Mouse (Mus musculus) midbrain, embryonic 13.5 days (tissue): ENCODE measurements around the gene Olfr95. TPM values are rescaled to one million over a fixed set of nuclear protein-coding genes. Genes with fewer than 3 reads are reported as not detected.

ENCODE experiments used
- ATAC-seq: fragments of 200-750 bp; cut with Nextera tagmentation; 2 replicates; pipeline ENCODE4 v1.8.0; 2017; ENCODE audit warnings: mild to moderate bottlenecking, moderate TSS enrichment, moderate library complexity
- H3K27ac ChIP-seq: fragments of 300-500 bp; sonication (generic); 2 replicates; pipeline ENCODE4 v1.5.1; 2015; ENCODE audit warnings: inconsistent platforms, mild to moderate bottlenecking, moderate library complexity
- H3K27me3 ChIP-seq: fragments of 300-500 bp; sonication (generic); 2 replicates; pipeline ENCODE4 v1.6.1; 2015; ENCODE audit warnings: mild to moderate bottlenecking, inconsistent platforms
- H3K36me3 ChIP-seq: fragments of 300-500 bp; sonication (generic); 2 replicates; pipeline ENCODE4 v1.6.1; 2015; ENCODE audit warnings: mild to moderate bottlenecking, inconsistent platforms
- H3K4me1 ChIP-seq: fragments of 300-500 bp; sonication (generic); replicated peaks from 2 replicates; pipeline ENCODE4 v1.6.1; 2015; ENCODE audit warnings: inconsistent platforms
- H3K4me2 ChIP-seq: fragments of 300-500 bp; sonication (generic); replicated peaks from 2 replicates; pipeline ENCODE4 v1.6.1; 2015; ENCODE audit warnings: moderate library complexity, mild to moderate bottlenecking, inconsistent platforms
- H3K4me3 ChIP-seq: fragments of 300-500 bp; sonication (generic); replicated peaks from 2 replicates; pipeline ENCODE4 v1.5.1; 2015; ENCODE audit warnings: mild to moderate bottlenecking, inconsistent platforms
- H3K9ac ChIP-seq: fragments of 300-500 bp; sonication (generic); replicated peaks from 2 replicates; pipeline ENCODE4 v1.6.1; 2015; ENCODE audit warnings: mild to moderate bottlenecking, inconsistent platforms
- H3K9me3 ChIP-seq: fragments of 300-500 bp; sonication (generic); 2 replicates; pipeline ENCODE4 v1.6.1; 2016; ENCODE audit warnings: mild to moderate bottlenecking, inconsistent platforms
- WGBS: fragments of 180-500 bp; shearing (Covaris S2); methylation state at CpG from one replicate; pipeline ENCODE4 v1.1.7; 2015; 5-methylcytosine and 5-hydroxymethylcytosine counted together
- polyA plus RNA-seq: library from polyadenylated mRNA; unstranded; fragments of >200 nt; fragmentation: Nextera tagmentation; extraction: Ambion mirVana; gene quantifications from 2 replicates; pipeline ENCODE4 v1.2.1, GENCODE M21; 2015

Olfr95 gene
- polyA plus RNA-seq, 1 experiment from 2014 or later: not detected

GRCm38 (mm10) chr17:37200894-37201293 is 12.0 kb downstream of the Olfr95 start, which contains the start of gene Olfr94:
TSS of gene Olfr94 (minus strand) at chr17:37200994.
- H3K4me1 ChIP-seq: 0 out of 2 replicates have a peak, but pooled peaks cover 6% of the 10 kb centered on the region
- WGBS: 87% methylated on average over 2 of the region's 2 CpGs
- H3K9ac ChIP-seq: no peak within 1 kb of the TSS
- ATAC-seq: no peak
- no peaks in the 10 kb centered on the region for H3K36me3 ChIP-seq
- H3K27ac ChIP-seq: no peak within 1 kb of the TSS
- H3K4me2 ChIP-seq: no peak within 1 kb of the TSS
- no peak within 1 kb of the TSS for H3K4me3 ChIP-seq
- H3K27me3 ChIP-seq: peaks cover 32% of the 10 kb centered on the region
- H3K9me3 ChIP-seq: no peaks in the 10 kb centered on the region

- peaks cover 48% of the 10 kb centered on the region for H3K27me3 ChIP-seq
- H3K36me3 ChIP-seq: no peaks in the 10 kb centered on the region
- H3K9ac ChIP-seq: peak overlapping the region; percentile 75
- H3K4me3 ChIP-seq: peak overlapping the region; percentile 66
- peak overlapping the region; percentile 69 for H3K27ac ChIP-seq
- 0 out of 2 replicates have a peak, but pooled peaks cover 6% of the 10 kb centered on the region for H3K4me1 ChIP-seq
- no peaks in the 10 kb centered on the region for H3K9me3 ChIP-seq
- WGBS: under 1% methylated on average over 76 of the region's 77 CpGs
- peak overlapping the region; percentile 91 for H3K4me2 ChIP-seq
- peak; percentile 96 for ATAC-seq
Measured at GRCm38 (mm10) chr17:37196845-37197724, 15.8 kb downstream of the Olfr95 start.

- Histone ChIP-seq H3K9ac (no peak overlapping the region), H3K4me2 (no peak overlapping the region), H3K4me1 (0 out of 2 replicates have a peak, but pooled peaks cover 6% of the 10 kb centered on the region), H3K4me3 (no peak overlapping the region), H3K9me3 (no peaks in the 10 kb centered on the region), H3K36me3 (no peaks in the 10 kb centered on the region), H3K27ac (no peak overlapping the region), H3K27me3 (peaks cover 48% of the 10 kb centered on the region)
- ATAC-seq: no peak
- WGBS: 93% methylated on average over 5 of the region's 5 CpGs
Measured at GRCm38 (mm10) chr17:37194782-37195181, 18.1 kb downstream of the Olfr95 start.

- ATAC-seq: no peak
Measured at GRCm38 (mm10) chr17:37193656-37194055, 19.3 kb downstream of the Olfr95 start, which contains the start of gene Ubd. TSS of gene Ubd (plus strand) at chr17:37193892.

GRCm38 (mm10) chr17:37193032-37193431 is 19.9 kb downstream of the Olfr95 start:
- Histone ChIP-seq H3K4me3 (no peak overlapping the region), H3K9ac (no peak overlapping the region), H3K27me3 (peaks cover 35% of the 10 kb centered on the region), H3K4me1 (0 out of 2 replicates have a peak, but pooled peaks cover 6% of the 10 kb centered on the region), H3K36me3 (no peaks in the 10 kb centered on the region), H3K4me2 (no peak overlapping the region), H3K27ac (no peak overlapping the region), H3K9me3 (no peaks in the 10 kb centered on the region)
- no peak for ATAC-seq

More at GRCm38 (mm10) chr17:37193656-37194055, 19.3 kb downstream of the Olfr95 start, which contains the start of gene Ubd:
- peaks cover 42% of the 10 kb centered on the region for H3K27me3 ChIP-seq
- H3K27ac ChIP-seq: no peak within 1 kb of the TSS
- no peaks in the 10 kb centered on the region for H3K9me3 ChIP-seq
- H3K4me3 ChIP-seq: no peak within 1 kb of the TSS
- no peak within 1 kb of the TSS for H3K9ac ChIP-seq
- H3K36me3 ChIP-seq: no peaks in the 10 kb centered on the region
- no peak within 1 kb of the TSS for H3K4me2 ChIP-seq
- 91% methylated on average over 2 of the region's 2 CpGs for WGBS
- 0 out of 2 replicates have a peak, but pooled peaks cover 6% of the 10 kb centered on the region for H3K4me1 ChIP-seq

GRCm38 (mm10) chr17:37190711-37191110 is 22.2 kb downstream of the Olfr95 start:
- H3K27me3 ChIP-seq: peaks cover 16% of the 10 kb centered on the region; the same call in 1 of the 2 replicates
- H3K9ac ChIP-seq: no peak overlapping the region
- H3K4me1 ChIP-seq: no peaks in the 10 kb centered on the region
- ATAC-seq: no peak
- H3K36me3 ChIP-seq: no peaks in the 10 kb centered on the region
- no peak overlapping the region for H3K4me3 ChIP-seq
- H3K27ac ChIP-seq: no peak overlapping the region
- no peak overlapping the region for H3K4me2 ChIP-seq
- H3K9me3 ChIP-seq: no peaks in the 10 kb centered on the region
- WGBS: 28% methylated on average over 2 of the region's 2 CpGs

GRCm38 (mm10) chr17:37185474-37185873 is 27.4 kb downstream of the Olfr95 start:
- Histone ChIP-seq H3K4me3 (no peak overlapping the region), H3K36me3 (no peaks in the 10 kb centered on the region), H3K4me1 (no peaks in the 10 kb centered on the region), H3K4me2 (no peak overlapping the region), H3K27ac (no peak overlapping the region), H3K9ac (no peak overlapping the region), H3K27me3 (no peaks in the 10 kb centered on the region), H3K9me3 (no peaks in the 10 kb centered on the region)
- no peak for ATAC-seq
- 65% methylated on average over 6 of the region's 6 CpGs for WGBS

GRCm38 (mm10) chr17:37161394-37161793 is 51.5 kb downstream of the Olfr95 start, which contains the start of gene Olfr93:
TSS of gene Olfr93 (minus strand) at chr17:37161494.
- no peak within 1 kb of the TSS for H3K4me3 ChIP-seq
- no peaks in the 10 kb centered on the region for H3K9me3 ChIP-seq
- H3K27ac ChIP-seq: no peak within 1 kb of the TSS
- H3K4me2 ChIP-seq: no peak within 1 kb of the TSS
- H3K27me3 ChIP-seq: no peaks in the 10 kb centered on the region
- ATAC-seq: no peak
- no peak within 1 kb of the TSS for H3K9ac ChIP-seq
- no peaks in the 10 kb centered on the region for H3K4me1 ChIP-seq
- H3K36me3 ChIP-seq: no peaks in the 10 kb centered on the region

Other genes starting within 250 kb of the Olfr95 start
- gene 2410137M14Rik, start 231.9 kb downstream of the Olfr95 start, polyA plus RNA-seq: 0.43 and 0.57 TPM in 2 replicates
- 3.9 TPM in 2 replicates for gene H2-M5, start 223.6 kb downstream of the Olfr95 start, polyA plus RNA-seq
- gene Zfp57, start 212.0 kb downstream of the Olfr95 start, polyA plus RNA-seq: 262 and 272 TPM in 2 replicates
- gene Mog, start 189.7 kb downstream of the Olfr95 start, polyA plus RNA-seq: 1.6 TPM in 2 replicates
- 46.7 and 53.2 TPM in 2 replicates for gene Gabbr1, start 167.2 kb downstream of the Olfr95 start, polyA plus RNA-seq
- not detected in 2 replicates for gene Olfr90, start 124.6 kb downstream of the Olfr95 start, polyA plus RNA-seq
- not detected in 2 replicates for gene Olfr91, start 114.8 kb downstream of the Olfr95 start, polyA plus RNA-seq
- not detected in 2 replicates for gene Olfr92, start 93.0 kb downstream of the Olfr95 start, polyA plus RNA-seq
- gene Olfr93, start 51.6 kb downstream of the Olfr95 start, polyA plus RNA-seq: not detected in 2 replicates
- not detected in 2 replicates for gene Ubd, start 19.2 kb downstream of the Olfr95 start, polyA plus RNA-seq
- not detected in 2 replicates for gene Olfr94, start 12.1 kb downstream of the Olfr95 start, polyA plus RNA-seq
- gene Olfr96, start 7.0 kb upstream of the Olfr95 start, polyA plus RNA-seq: not detected in 2 replicates
- gene Olfr97, start 24.2 kb upstream of the Olfr95 start, polyA plus RNA-seq: not detected in 2 replicates
- not detected in 2 replicates for gene Olfr98, start 50.6 kb upstream of the Olfr95 start, polyA plus RNA-seq
- 0.54 and 1.1 TPM in 2 replicates for gene H2-M3, start 57.1 kb upstream of the Olfr95 start, polyA plus RNA-seq
- gene Olfr99, start 70.3 kb upstream of the Olfr95 start, polyA plus RNA-seq: not detected in 2 replicates
- not detected in 2 replicates for gene Olfr101, start 91.2 kb upstream of the Olfr95 start, polyA plus RNA-seq
- gene Olfr102, start 103.9 kb upstream of the Olfr95 start, polyA plus RNA-seq: not detected in 2 replicates
- gene Olfr103, start 126.6 kb upstream of the Olfr95 start, polyA plus RNA-seq: not detected in 2 replicates
- not detected in 2 replicates for gene Olfr104-ps, start 146.5 kb upstream of the Olfr95 start, polyA plus RNA-seq
- not detected in 2 replicates for gene Olfr105-ps, start 165.9 kb upstream of the Olfr95 start, polyA plus RNA-seq
- gene Olfr106-ps, start 177.3 kb upstream of the Olfr95 start, polyA plus RNA-seq: not detected in 2 replicates
- gene Olfr107, start 186.1 kb upstream of the Olfr95 start, polyA plus RNA-seq: not detected in 2 replicates
- gene Olfr108, start 232.4 kb upstream of the Olfr95 start, polyA plus RNA-seq: not detected in 2 replicates
- not detected in 2 replicates for gene Olfr109, start 245.8 kb upstream of the Olfr95 start, polyA plus RNA-seq